Mouse (Mus musculus): ENCODE measurements at regions not wholly inside any gene's neighbourhood (a gene's known extent, or its start where the extent isn't known, plus 50 kb on each side); places are given as distances from the start of the nearest gene placed in this dataset.

DNA sequence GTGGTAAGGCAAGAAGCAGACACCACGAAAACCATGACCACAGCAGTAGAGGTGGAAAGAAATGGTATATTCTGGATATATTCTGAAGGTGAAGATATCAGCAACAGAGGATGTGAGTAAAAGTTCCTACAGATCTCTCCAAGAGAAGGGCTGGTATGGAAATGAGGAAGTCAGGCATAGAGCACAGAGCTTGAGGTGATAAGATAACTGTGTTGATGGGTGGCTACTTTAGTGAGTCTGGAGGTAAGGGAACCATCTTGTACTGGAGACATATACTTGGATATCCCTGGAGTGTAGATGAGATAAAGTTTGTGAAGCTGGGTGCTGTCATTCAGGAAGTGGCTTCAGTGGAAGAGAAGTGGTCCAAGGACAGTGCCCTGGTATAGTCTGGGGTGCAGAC, 85.5 kb upstream of the Bmp4 start:
- Histone ChIP-seq H3K36me3 (replicated peaks) (no peaks in the 10 kb centered on the region), H3K27me3 (replicated peaks; ENCODE audit: low read depth, poor library complexity, severe bottlenecking) (no peaks in the 10 kb centered on the region), H3K27ac (replicated peaks) (no peak overlapping the region), H3K4me1 (no peaks in the 10 kb centered on the region), H3K4me3 (no peak overlapping the region), H3K9me3 (no peaks in the 10 kb centered on the region)
- 81% methylated on average over 1 of the region's 1 CpGs for WGBS
- DNase-seq (ENCODE audit: low spot score) = no peak

DNA sequence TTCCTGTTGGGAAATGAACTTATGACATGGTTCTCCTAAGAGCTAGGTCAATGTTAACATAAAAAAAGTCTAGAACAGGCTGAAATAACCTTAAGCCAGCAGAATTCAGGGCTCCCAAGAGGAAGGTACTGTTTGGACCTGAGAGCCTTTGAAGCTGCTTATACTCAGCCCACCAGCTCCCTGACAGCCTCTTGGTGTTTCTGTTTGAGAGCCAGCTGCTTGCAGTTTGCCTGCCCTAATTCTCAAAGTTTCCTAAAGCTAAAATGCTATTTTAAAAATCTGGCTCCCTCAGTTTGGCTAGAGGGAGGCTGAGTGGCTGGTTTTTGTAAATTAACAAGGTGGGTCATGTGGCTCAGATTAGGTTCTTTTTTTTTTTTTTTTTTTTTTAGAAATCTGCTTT, 72.5 kb upstream of the Bmp4 start:
- Histone ChIP-seq H3K27ac (replicated peaks) (no peak overlapping the region), H3K27me3 (replicated peaks; ENCODE audit: low read depth, poor library complexity, severe bottlenecking) (no peaks in the 10 kb centered on the region), H3K4me3 (no peak overlapping the region), H3K4me1 (no peaks in the 10 kb centered on the region), H3K9me3 (no peaks in the 10 kb centered on the region), H3K36me3 (replicated peaks) (no peaks in the 10 kb centered on the region)
- no peak for DNase-seq (ENCODE audit: low spot score)

DNA sequence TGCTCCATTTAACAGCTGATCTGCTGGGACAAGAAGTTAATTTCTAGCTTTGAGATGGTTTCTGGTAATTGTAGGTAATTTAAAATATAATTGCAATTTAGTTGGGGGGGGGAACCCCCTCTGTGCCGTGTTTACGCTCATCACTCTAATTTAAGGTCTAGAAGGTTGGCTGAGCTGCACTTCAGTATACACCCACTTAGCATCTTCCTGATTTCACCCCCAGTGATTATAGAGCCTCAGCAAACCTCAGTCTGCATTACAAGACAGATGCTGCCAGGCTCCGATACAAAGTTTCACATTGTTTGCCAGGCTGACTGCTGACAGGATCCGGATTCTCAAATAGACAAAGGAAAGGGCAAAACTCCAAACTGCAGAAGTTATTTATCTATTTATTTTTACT, 71.5 kb upstream of the Bmp4 start:
- WGBS = 80% methylated on average over 4 of the region's 4 CpGs
- Histone ChIP-seq H3K27ac (replicated peaks) (no peak overlapping the region), H3K4me3 (no peak overlapping the region), H3K36me3 (replicated peaks) (no peaks in the 10 kb centered on the region), H3K4me1 (no peaks in the 10 kb centered on the region), H3K27me3 (replicated peaks; ENCODE audit: low read depth, poor library complexity, severe bottlenecking) (no peaks in the 10 kb centered on the region), H3K9me3 (no peaks in the 10 kb centered on the region)
- DNase-seq (ENCODE audit: low spot score) = no peak

DNA sequence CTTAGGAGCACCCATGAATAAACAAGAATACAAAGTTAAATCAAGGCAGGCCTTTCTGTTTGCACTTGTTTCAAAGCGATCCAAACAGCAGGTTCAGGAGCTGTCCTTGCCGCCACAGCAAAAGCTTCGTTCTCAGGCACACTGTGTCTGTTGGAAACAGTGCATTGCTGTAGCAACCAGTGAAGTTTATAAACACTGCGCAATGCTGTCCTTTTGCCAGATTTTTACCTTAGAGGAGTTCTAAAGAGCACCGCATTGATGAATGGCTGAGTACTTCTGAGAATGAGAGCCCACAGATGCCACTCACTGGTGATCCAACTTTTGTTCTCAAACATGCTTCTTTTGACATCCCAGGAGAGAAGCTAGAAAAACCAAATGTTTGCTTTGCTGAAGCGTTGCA, 64.0 kb upstream of the Bmp4 start:
- H3K36me3 ChIP-seq (replicated peaks) = no peaks in the 10 kb centered on the region
- no peaks in the 10 kb centered on the region for H3K9me3 ChIP-seq
- H3K27ac ChIP-seq (replicated peaks) = no peak overlapping the region
- no peak for DNase-seq (ENCODE audit: low spot score)
- H3K4me1 ChIP-seq = no peaks in the 10 kb centered on the region
- WGBS = 74% methylated on average over 6 of the region's 6 CpGs
- no peaks in the 10 kb centered on the region for H3K27me3 ChIP-seq (replicated peaks; ENCODE audit: low read depth, poor library complexity, severe bottlenecking)
- no peak overlapping the region for H3K4me3 ChIP-seq

DNA sequence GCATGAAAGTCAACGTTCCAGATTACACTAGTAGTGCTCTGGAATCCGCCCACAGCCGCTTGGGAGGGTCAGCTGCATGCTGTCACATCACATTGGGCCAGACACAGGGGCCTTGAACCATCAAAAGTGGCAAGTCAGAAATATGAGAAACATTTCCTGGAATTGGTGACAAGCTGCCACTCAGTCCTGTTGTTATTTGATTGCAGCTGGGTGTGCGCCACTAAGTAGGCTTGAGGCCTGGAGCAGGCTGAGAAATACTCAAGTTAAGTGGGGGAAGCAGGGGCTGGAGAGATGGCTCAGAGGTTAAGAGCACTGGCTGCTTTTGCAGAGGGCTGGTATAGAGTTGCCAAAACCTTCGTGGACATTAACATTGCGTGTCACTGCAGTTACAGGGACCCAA, 51.2 kb upstream of the Bmp4 start:
- no peak for DNase-seq (ENCODE audit: low spot score)
- Histone ChIP-seq H3K4me3 (no peak overlapping the region), H3K4me1 (peaks cover 10% of the 10 kb centered on the region), H3K27me3 (replicated peaks; ENCODE audit: low read depth, poor library complexity, severe bottlenecking) (no peaks in the 10 kb centered on the region), H3K27ac (replicated peaks) (no peak overlapping the region), H3K9me3 (no peaks in the 10 kb centered on the region), H3K36me3 (replicated peaks) (no peaks in the 10 kb centered on the region)
- 89% methylated on average over 6 of the region's 6 CpGs for WGBS
